Mouse (Mus musculus) heart, adult 2 months (tissue): ENCODE measurements around the gene Znrd1as.

Experiments
- CTCF ChIP-seq: fragments of 200-600 bp; IDR thresholded peaks from 2 replicates; pipeline ENCODE4 v1.8.1; 2022; ENCODE audit warnings: antibody characterized with exemption, mild to moderate bottlenecking, moderate library complexity
- EP300 ChIP-seq: fragments of 200-500 bp; IDR thresholded peaks from 2 replicates; pipeline ENCODE4 v1.6.1; 2011; ENCODE audit warnings: low read depth, low read length, control low read depth; ENCODE audit not compliant: insufficient read depth

GRCm38 (mm10) chr17:36966875-36967274 is 8.5 kb downstream of the Znrd1as start:
- TF ChIP-seq CTCF (no peak), EP300 (no peak)
